Mouse (Mus musculus) hindbrain, embryonic 14.5 days (tissue): ENCODE measurements around the gene Olfr70. TPM values are rescaled to one million over a fixed set of nuclear protein-coding genes. Genes with fewer than 3 reads are reported as not detected.
A peak's percentile ranks its signal among the peaks of the same experiment; 100 is the strongest.

Experiments used
- ATAC-seq: fragments of 200-750 bp; cut with Nextera tagmentation; 2 replicates; pipeline ENCODE4 v1.8.0; 2017; ENCODE audit warnings: moderate number of reproducible peaks, mild to moderate bottlenecking, moderate TSS enrichment, moderate library complexity; ENCODE audit not compliant: low FRiP score
- DNase-seq: peaks from one replicate; pipeline ENCODE4 v3.0.0-alpha.2; 2015; ENCODE audit warnings: low spot score
- H3K27ac ChIP-seq: fragments of 300-500 bp; sonication (generic); 2 replicates; pipeline ENCODE4 v1.5.1; 2014; ENCODE audit warnings: mild to moderate bottlenecking, moderate library complexity
- H3K27me3 ChIP-seq: fragments of 300-500 bp; sonication (generic); 2 replicates; pipeline ENCODE4 v1.6.1; 2014; ENCODE audit warnings: mild to moderate bottlenecking, low read length, mixed read lengths; ENCODE audit not compliant: control insufficient read depth, insufficient read depth
- H3K36me3 ChIP-seq: fragments of 300-500 bp; sonication (generic); replicated peaks from 2 replicates; pipeline ENCODE4 v1.6.1; 2014; ENCODE audit not compliant: control insufficient read depth, insufficient read depth
- H3K4me1 ChIP-seq: fragments of 300-500 bp; sonication (generic); replicated peaks from 2 replicates; pipeline ENCODE4 v1.6.1; 2014; ENCODE audit warnings: antibody characterized with exemption, low read length, mixed read lengths; ENCODE audit not compliant: control insufficient read depth, insufficient read depth
- H3K4me2 ChIP-seq: fragments of 300-500 bp; sonication (generic); replicated peaks from 2 replicates; pipeline ENCODE4 v1.6.1; 2014; ENCODE audit warnings: mild to moderate bottlenecking, moderate library complexity
- H3K4me3 ChIP-seq: fragments of 300-500 bp; sonication (generic); replicated peaks from 2 replicates; pipeline ENCODE4 v1.5.1; 2014; ENCODE audit warnings: mild to moderate bottlenecking, low read length
- H3K9ac ChIP-seq: fragments of 300-500 bp; sonication (generic); 2 replicates; pipeline ENCODE4 v1.6.1; 2014
- H3K9me3 ChIP-seq: fragments of 300-500 bp; sonication (generic); 2 replicates; pipeline ENCODE4 v1.6.1; 2016; ENCODE audit warnings: low read length; ENCODE audit not compliant: control insufficient read depth
- WGBS: fragments of 180-500 bp; shearing (Covaris S2); extraction: QIAGEN DNeasy Blood & Tissue Kit; methylation state at CpG from one replicate; pipeline ENCODE4 v1.1.7; 2014; 5-methylcytosine and 5-hydroxymethylcytosine counted together
- polyA plus RNA-seq: library from polyadenylated mRNA; unstranded; fragments of >200 nt; fragmentation: Nextera tagmentation; extraction: Ambion mirVana; gene quantifications from 2 replicates; pipeline ENCODE4 v1.2.1, GENCODE M21; 2014

Gene Olfr70
- polyA plus RNA-seq, 1 experiment from 2014 or later, result not detected

DNA sequence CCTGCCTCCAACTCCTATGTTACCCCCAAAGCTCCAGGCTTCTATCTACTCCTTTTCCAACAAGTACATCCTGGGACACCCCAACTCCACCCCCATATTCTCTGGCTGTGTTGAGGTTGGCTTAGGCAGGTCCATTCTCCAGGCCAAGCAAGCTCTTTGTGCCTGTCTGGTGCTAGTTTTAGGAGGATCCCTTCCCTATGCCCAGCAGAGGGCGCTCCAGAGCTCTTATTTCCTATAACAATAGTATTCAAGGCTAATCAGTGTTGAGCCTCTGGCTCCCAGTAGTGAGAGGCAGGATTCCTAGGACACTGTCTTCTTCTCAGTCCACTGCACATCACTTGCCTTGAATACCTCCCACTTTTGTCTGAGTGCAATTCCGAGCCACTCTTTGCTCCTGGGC, 28.5 kb downstream of the Olfr70 start:
- Histone ChIP-seq H3K4me2 (peak overlapping the region; percentile 82), H3K9ac (peak overlapping the region; percentile 39), H3K4me3 (peak overlapping the region; percentile 12; the same call in 1 of the 2 replicates), H3K4me1 (peaks cover 38% of the 10 kb centered on the region), H3K9me3 (no peaks in the 10 kb centered on the region), H3K27me3 (0 out of 2 replicates have a peak, but pooled peaks cover 2% of the 10 kb centered on the region), H3K27ac (no peak overlapping the region), H3K36me3 (peaks cover 33% of the 10 kb centered on the region)
- DNase-seq (peak; percentile 94), ATAC-seq (peak; percentile 24; the same call in 1 of the 2 replicates)
- 5% methylated on average over 2 of the region's 2 CpGs for whole genome bisulfite sequencing

DNA sequence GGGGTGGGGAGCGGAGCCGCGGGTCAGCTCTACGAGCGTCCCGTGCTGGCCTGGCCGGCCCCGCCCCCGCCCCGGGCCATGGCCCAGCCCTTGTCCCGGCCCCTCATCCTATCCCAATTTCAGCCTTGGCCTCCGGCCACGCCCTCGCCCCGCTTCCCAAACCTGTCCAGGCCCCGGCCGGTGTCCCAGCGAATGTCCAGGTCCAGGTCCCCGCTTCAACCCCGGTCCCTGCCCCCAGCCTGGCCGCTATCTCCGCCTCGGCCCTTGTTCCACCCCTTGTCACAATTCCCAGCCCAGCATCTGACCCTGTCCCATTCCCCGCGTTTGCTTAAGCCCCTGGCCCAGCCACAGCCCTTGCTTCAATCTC, 31.2 kb downstream of the Olfr70 start:
- Histone ChIP-seq H3K9ac (peak overlapping the region; percentile 77), H3K27ac (peak overlapping the region; percentile 73), H3K9me3 (no peaks in the 10 kb centered on the region), H3K4me1 (peaks cover 38% of the 10 kb centered on the region), H3K4me3 (peak overlapping the region; percentile 69), H3K4me2 (peak overlapping the region; percentile 82), H3K36me3 (peaks cover 7% of the 10 kb centered on the region), H3K27me3 (peaks cover 13% of the 10 kb centered on the region)
- DNase-seq (no peak), ATAC-seq (peak; percentile 69)
- 1% methylated on average over 20 of the region's 25 CpGs for WGBS

DNA sequence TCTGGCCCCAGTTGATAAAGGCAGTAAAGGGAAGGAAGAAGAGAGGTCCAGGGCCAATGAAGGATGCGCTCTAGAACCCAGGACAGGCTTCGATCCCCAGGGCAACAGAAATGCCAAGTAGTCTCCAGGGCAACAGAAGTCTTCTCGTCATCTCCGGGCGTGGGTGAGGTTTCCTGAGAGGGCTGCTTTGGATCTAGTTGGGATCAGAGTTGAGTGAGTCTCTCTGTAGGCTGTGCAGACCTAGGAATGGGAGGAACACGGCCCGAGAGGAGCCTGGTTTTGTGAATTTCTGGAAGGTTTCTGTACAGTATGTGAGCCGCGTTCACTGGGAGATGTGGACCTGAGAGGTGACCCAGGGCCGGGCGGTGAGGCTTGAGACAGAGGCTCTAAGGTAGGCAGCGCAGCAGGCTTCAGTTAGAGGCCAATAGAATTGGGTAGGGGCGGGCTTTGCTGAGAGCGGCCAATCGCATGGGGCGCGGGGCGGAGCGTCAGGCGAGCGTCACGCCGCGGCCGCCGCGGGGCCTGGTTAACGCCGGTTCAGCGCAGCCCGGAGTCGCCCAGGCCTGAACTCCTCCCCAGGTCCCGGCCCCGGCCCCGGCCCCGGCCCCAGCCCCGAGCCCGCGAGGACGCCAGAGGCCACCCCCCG, 31.7 kb downstream of the Olfr70 start, which contains the start of the genes Tmem8b and Fam221b:
TSS of gene Tmem8b (plus strand) at position 190 of the 646 bp plus-strand sequence.
TSS of gene Fam221b (minus strand) at position 364 of the 646 bp plus-strand sequence.
- DNase-seq (peak; percentile 92), ATAC-seq (peak; percentile 93)
- Histone ChIP-seq H3K9ac (peak within 1 kb of the TSS; percentile 77), H3K27me3 (peaks cover 15% of the 10 kb centered on the region), H3K27ac (peak within 1 kb of the TSS; percentile 73), H3K4me1 (peaks cover 38% of the 10 kb centered on the region), H3K4me2 (peak within 1 kb of the TSS; percentile 82), H3K9me3 (no peaks in the 10 kb centered on the region), H3K4me3 (peak within 1 kb of the TSS; percentile 69), H3K36me3 (peaks cover 1% of the 10 kb centered on the region)
- WGBS, result under 1% methylated on average over 40 of the region's 41 CpGs

DNA sequence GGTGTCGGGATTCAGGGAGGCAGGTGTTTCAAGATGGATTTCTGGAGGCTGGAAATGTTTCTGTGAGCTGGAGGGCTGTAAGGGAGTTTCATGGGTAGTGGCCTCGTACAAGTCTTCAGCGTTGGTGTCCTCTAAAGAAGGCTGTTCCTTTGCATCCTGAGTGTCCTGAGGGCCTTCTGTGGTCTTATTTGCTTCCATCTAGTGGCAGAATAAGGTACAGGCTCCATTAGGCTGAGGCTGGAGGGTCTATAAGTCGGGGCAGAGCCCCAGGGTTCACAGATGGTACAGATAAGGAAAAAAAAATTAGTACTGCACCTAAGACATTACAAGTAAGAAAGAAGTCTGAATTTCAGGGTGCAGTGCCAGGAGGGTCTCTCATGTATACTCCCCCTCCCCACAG, 34.2 kb downstream of the Olfr70 start:
- peaks cover 34% of the 10 kb centered on the region for H3K27me3 ChIP-seq
- WGBS, result 22% methylated on average over 4 of the region's 4 CpGs
- H3K27ac ChIP-seq, result no peak overlapping the region
- no peak overlapping the region for H3K4me2 ChIP-seq
- no peak overlapping the region for H3K9ac ChIP-seq
- no peaks in the 10 kb centered on the region for H3K36me3 ChIP-seq
- no peaks in the 10 kb centered on the region for H3K9me3 ChIP-seq
- DNase-seq (no peak), ATAC-seq (no peak)
- no peak overlapping the region for H3K4me3 ChIP-seq
- peaks cover 22% of the 10 kb centered on the region for H3K4me1 ChIP-seq

DNA sequence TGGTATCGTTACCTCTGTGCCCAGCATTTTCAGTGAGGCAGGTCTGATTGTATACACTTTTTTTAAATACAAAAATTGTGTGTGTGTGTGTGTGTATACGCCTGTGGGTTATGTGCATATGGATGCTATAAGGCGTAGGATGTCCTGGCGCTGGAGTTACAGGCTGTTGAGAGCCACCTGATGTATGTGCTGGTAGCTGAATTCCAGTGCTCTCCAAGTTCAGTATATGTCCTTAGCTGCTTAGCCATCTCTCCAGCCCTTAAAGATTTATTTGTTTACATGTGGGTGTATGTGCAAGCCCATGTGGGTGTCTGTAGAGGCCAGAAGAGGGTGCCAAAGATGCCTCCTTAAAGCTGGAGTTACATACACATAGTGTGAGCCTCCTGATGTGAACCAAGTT, 43.5 kb downstream of the Olfr70 start:
- peaks cover 5% of the 10 kb centered on the region; the same call in 1 of the 2 replicates for H3K4me1 ChIP-seq
- no peak for ATAC-seq
- 64% methylated on average over 4 of the region's 4 CpGs for WGBS

DNA sequence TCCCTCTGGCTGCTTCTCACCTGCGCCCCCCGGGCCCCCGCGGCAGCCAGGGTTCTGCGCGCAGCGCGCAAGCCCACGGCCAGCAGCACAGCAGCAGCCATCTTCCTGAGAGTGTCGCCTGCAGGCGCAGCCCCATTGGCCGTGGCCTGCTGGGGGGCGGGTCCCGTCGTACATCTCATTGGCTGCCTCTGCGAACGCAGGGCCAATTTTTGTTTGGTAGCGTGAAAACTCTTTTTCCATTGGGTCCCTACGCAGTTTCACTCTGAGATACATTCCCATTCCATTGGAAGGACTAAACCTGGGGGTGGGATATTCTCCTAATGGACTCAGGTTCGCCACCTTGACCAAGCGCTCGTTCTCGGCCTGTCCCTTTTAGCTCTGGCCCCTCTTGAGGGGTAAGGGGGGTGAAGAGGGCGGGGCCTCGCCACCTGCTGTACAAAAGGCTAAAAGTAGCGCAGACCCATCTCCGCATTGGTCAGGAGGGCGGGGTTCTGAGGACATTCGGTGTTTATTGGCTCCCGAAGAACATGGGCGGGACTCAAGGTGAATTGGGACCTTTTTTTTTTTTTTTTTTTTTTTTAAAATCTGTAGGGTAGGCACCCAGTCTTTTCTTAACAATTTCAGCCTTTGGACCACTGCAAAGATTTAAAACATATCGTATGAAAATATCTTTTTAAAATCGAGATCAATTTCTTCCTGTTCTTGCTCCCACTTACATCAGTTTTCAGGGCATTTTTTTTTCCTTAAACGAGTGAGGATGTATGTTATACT, 44.1 kb downstream of the Olfr70 start, which contains the start of gene Hint2:
TSS of gene Hint2 (minus strand) at position 128 of the 771 bp plus-strand sequence.
- ATAC-seq (peak; percentile 97), DNase-seq (peak; percentile 94)
- Histone ChIP-seq H3K4me3 (peak within 1 kb of the TSS; percentile 80), H3K9me3 (no peaks in the 10 kb centered on the region), H3K9ac (peak within 1 kb of the TSS; percentile 90), H3K27ac (peak within 1 kb of the TSS; percentile 95), H3K4me2 (peak within 1 kb of the TSS; percentile 65), H3K36me3 (no peaks in the 10 kb centered on the region), H3K27me3 (no peaks in the 10 kb centered on the region), H3K4me1 (peaks cover 5% of the 10 kb centered on the region; the same call in 1 of the 2 replicates)
- WGBS, result under 1% methylated on average over 34 of the region's 34 CpGs

More for the DNA sequence above, 43.5 kb downstream of the Olfr70 start:
- DNase-seq, result no peak
- peak overlapping the region; percentile 80 for H3K4me3 ChIP-seq
- no peaks in the 10 kb centered on the region for H3K9me3 ChIP-seq
- no peaks in the 10 kb centered on the region for H3K36me3 ChIP-seq
- H3K4me2 ChIP-seq, result peak overlapping the region; percentile 65
- peaks cover 5% of the 10 kb centered on the region for H3K27me3 ChIP-seq
- peak overlapping the region; percentile 95 for H3K27ac ChIP-seq
- H3K9ac ChIP-seq, result 0 out of 2 replicates have a peak overlapping the region, but pooled peaks have one; percentile 25

DNA sequence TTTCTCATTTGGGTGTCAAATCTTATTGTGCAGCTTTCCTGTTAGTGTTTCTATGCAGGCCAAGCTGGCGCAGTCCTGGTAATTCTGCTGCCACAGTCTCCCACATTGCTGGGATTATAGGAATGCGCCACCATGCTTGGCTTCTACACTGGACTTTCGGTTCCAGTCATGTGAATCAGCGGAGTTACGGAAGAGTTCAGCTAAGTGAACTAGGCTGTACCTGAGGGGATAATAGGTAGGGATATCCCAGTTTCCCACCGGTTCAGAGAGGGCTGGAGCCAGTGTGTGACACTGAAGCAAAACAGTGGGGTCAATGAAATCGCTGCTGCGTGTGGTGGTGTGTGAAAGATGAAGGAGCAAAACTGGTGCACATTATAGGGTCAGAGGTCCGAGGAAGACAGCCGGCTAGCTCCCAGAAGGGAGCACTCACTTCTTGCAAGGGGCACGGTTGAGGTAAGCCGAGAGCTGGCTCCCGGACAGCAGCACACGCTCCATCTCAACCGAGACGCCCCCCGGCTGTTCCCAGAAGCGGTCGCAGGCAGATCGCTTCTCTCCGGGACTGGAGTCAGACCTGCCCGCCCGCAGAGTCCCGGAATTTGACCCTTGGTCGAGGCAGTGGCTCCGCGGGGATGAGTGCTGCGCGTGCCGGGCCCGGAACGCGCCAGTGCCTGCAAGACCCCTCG, 44.8 kb downstream of the Olfr70 start:
- no peaks in the 10 kb centered on the region for H3K36me3 ChIP-seq
- no peaks in the 10 kb centered on the region for H3K27me3 ChIP-seq
- H3K9me3 ChIP-seq, result no peaks in the 10 kb centered on the region
- H3K27ac ChIP-seq, result peak overlapping the region; percentile 95
- H3K4me2 ChIP-seq, result peak overlapping the region; percentile 65
- ATAC-seq (no peak; the same call in 1 of the 2 replicates), DNase-seq (no peak)
- peak overlapping the region; percentile 80 for H3K4me3 ChIP-seq
- H3K4me1 ChIP-seq, result peaks cover 5% of the 10 kb centered on the region; the same call in 1 of the 2 replicates
- peak overlapping the region; percentile 90 for H3K9ac ChIP-seq
- 5% methylated on average over 34 of the region's 34 CpGs for WGBS

DNA sequence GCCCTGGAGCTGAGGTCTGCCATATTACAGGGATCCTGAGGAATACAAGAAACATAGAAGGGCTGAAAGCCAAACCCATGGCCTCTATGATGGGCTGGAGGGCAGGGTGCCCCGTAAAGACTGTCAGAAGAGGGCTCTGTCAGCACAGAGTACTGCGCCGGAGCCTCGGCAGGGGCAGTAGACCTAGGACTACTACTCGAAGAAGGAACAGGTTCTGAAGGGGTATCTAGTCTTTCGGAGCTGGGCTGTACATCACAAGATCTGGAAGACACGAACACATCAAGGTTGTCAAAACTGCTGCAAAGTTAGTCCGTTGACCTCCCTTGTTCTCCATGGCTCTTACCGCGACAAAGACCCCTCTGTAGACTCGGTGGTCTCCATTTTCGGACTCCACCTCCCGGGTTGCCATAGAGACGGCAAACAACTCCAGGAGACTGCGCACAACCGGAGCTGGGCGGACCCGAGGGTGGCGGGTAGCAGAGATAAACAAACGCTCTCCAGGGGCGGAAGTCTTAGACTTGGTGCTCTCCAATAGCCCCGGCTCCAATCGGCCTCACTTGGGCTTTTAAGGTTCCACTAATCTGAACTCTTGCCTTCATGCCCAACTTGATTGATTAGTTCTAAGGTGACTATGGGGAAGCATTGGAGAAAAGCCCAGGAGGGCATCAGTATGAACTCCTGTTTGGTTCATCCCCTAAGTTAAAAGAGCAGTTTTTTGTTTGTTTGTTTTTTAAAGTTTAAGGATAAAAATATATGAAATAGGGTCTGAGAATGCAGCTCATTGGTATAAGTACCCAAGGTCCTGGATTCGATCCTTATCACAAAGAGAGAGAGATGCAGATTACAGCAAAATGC, 47.2 kb downstream of the Olfr70 start, which contains the start of gene Spag8:
TSS of gene Spag8 (minus strand) at position 434 of the 855 bp plus-strand sequence.
- peak; percentile 51 for DNase-seq
- H3K4me2 ChIP-seq, result peak within 1 kb of the TSS; percentile 43
- peaks cover 5% of the 10 kb centered on the region; the same call in 1 of the 2 replicates for H3K4me1 ChIP-seq
- peaks cover 6% of the 10 kb centered on the region; the same call in 1 of the 2 replicates for H3K36me3 ChIP-seq
- H3K4me3 ChIP-seq, result peak within 1 kb of the TSS; percentile 19
- no peaks in the 10 kb centered on the region for H3K27me3 ChIP-seq
- WGBS, result 21% methylated on average over 24 of the region's 24 CpGs
- no peak within 1 kb of the TSS; the same call in 1 of the 2 replicates for H3K27ac ChIP-seq
- 0 out of 2 replicates have a peak within 1 kb of the TSS, but pooled peaks have one; percentile 6 for H3K9ac ChIP-seq
- peaks cover 5% of the 10 kb centered on the region; the same call in 1 of the 2 replicates for H3K9me3 ChIP-seq
- ATAC-seq, result no peak
